Mouse (Mus musculus): ENCODE data around the gene Ift20. TPM values are rescaled to one million over a fixed set of nuclear protein-coding genes. Genes with fewer than 3 reads are reported as not detected.

Ift20 gene
- polyA plus RNA-seq, 1 experiment = 53.9 TPM

DNA sequence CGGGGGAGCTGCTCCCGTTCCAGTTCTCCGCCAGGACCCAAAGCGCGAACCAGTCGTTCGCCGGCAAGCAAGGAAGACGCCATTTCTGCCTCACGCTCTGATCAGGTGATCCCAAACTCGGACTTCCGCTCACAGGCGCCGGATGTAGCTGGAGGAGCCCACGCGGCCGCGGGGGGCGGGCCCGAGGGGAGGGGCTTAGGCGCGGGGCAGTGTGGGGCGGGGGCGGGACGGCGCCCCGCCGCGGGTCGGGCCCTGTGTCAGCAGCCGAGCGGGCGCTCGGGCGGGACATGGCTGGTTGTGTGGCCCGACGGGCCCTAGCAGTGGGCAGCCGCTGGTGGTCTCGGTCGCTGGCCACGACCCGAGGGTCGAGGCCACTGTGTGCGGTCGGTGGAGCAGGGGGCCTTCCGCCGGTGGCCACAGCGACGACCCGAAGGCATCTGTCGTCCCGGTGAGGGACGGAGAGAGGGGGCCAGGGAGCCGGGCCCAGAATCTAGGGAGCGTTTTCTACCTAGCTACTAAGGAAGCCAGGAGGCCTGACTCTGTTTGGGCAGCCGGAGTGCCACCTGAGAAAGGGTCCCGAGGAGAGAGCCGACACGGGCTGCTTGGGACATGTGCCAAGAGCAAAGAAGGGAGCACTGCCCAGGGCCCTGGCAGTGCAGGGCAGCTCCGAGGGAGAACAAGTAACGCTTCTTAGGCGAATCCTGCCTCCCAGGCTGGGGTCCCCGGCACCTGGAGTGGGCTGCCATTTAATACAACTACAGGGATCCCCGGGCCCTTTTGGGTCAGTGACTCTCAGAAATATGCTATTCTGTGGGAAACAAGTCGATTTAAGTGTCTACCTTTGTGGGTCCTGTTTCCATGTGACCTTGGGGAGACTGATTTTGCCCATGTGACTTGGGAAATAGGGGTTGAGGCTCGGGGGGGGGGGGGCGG is 23.9 kb upstream of the Ift20 start, which contains the start of the genes Tmem199 and Poldip2:
Gene Tmem199, minus strand, starts transcription at position 148 of the 933 bp plus-strand sequence.
Gene Poldip2, plus strand, starts transcription at position 169 of the 933 bp plus-strand sequence.
- Histone ChIP-seq H3K4me2 (ENCODE audit: low read depth) (peak within 1 kb of the TSS; percentile 85), H3K36me3 (ENCODE audit: control insufficient read depth, insufficient read depth) (peaks cover 24% of the 10 kb centered on the region), H3K27me3 (ENCODE audit: control insufficient read depth, insufficient read depth, insufficient read length) (no peaks in the 10 kb centered on the region), H3K79me2 (ENCODE audit: control insufficient read depth, insufficient read depth) (peaks cover 29% of the 10 kb centered on the region), H3K4me3 (peak within 1 kb of the TSS; percentile 92), H3ac (ENCODE audit: control insufficient read depth, insufficient read length) (peak within 1 kb of the TSS; percentile 93)
- TF ChIP-seq E2F4 (IDR thresholded peaks at IDR 0.05; ENCODE audit: insufficient read depth) (peak; percentile 17), TCF3 (IDR thresholded peaks at IDR 0.05; ENCODE audit: insufficient read length, low read depth) (no peak), SRF (IDR thresholded peaks at IDR 0.05; ENCODE audit: control insufficient read depth, insufficient read length, low read depth) (peak; percentile 29), REST (IDR thresholded peaks at IDR 0.05; ENCODE audit: insufficient read depth, insufficient read length) (no peak), USF1 (IDR thresholded peaks at IDR 0.05; ENCODE audit: low read depth) (peak; percentile 93), TCF12 (IDR thresholded peaks at IDR 0.05; ENCODE audit: insufficient read depth, poor library complexity, severe bottlenecking) (no peak), CEBPB (IDR thresholded peaks at IDR 0.05; ENCODE audit: insufficient read depth, poor library complexity, severe bottlenecking) (no peak), POLR2AphosphoS2 (IDR thresholded peaks at IDR 0.05; ENCODE audit: insufficient read length, low read depth) (peak; percentile 88), MAX (IDR thresholded peaks at IDR 0.05; ENCODE audit: low read depth) (no peak), POLR2A (IDR thresholded peaks at IDR 0.05; ENCODE audit: insufficient read length, low read depth) (peak; percentile 97), MYOD1 (IDR thresholded peaks at IDR 0.05; ENCODE audit: control insufficient read depth in 1 of 3, insufficient read length in 2 of 3, low read depth in 2 of 3) (peak in 1 of 3 experiments; percentile 6), MYOG (IDR thresholded peaks at IDR 0.05; ENCODE audit: control insufficient read depth in 1 of 3, insufficient read depth in 1 of 3, insufficient read length in 2 of 3, low read depth in 2 of 3) (no peak)

DNA sequence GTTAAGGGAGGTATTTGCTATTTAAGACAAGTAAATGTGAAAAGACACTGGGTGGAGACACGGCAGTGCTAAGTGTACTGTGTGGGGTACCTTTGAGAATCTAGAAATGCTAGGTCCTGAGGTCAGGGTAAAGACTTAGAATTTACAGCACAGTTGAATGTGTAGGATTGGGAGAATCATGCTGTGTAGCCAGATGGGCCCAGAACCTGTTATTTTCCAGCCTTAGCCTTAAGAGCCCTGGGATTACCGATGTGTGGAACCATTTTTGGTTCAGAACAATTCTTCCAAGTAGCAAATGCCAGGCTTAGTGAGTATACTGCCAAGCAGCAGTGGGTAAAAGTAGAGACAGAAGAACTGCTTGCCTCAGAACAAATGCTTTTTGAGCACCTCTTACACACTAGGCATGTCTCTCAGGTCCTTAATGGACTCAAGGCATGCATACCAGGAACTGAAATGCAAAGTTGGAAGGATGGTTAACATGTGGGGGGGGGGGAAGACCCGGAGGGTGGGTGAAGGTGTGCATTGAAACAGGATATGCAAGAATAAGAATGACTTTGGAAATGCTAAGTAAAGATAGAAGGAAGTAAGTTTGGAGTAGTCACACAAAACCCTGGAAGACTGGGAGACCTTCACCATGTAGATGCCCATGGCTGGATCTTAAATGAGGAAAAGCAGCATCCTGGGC is 22.9 kb upstream of the Ift20 start:
- H3K4me3 ChIP-seq = peak overlapping the region; percentile 92
- H3K27me3 ChIP-seq (ENCODE audit: control insufficient read depth, insufficient read depth, insufficient read length) = no peaks in the 10 kb centered on the region
- H3K79me2 ChIP-seq (ENCODE audit: control insufficient read depth, insufficient read depth) = peaks cover 29% of the 10 kb centered on the region
- H3K4me2 ChIP-seq (ENCODE audit: low read depth) = peak overlapping the region; percentile 71
- H3ac ChIP-seq (ENCODE audit: control insufficient read depth, insufficient read length) = peak overlapping the region; percentile 93
- peaks cover 25% of the 10 kb centered on the region for H3K36me3 ChIP-seq (ENCODE audit: control insufficient read depth, insufficient read depth)
- no peak for TF ChIP-seq TCF12 (IDR thresholded peaks at IDR 0.05; ENCODE audit: insufficient read depth, poor library complexity, severe bottlenecking)

GRCm38 (mm10) chr11:78515549-78516325 is 20.4 kb upstream of the Ift20 start:
- no peak overlapping the region for H3K4me3 ChIP-seq
- H3K36me3 ChIP-seq (ENCODE audit: control insufficient read depth, insufficient read depth) = peaks cover 35% of the 10 kb centered on the region
- H3K79me2 ChIP-seq (ENCODE audit: control insufficient read depth, insufficient read depth) = peaks cover 29% of the 10 kb centered on the region
- no peak overlapping the region for H3ac ChIP-seq (ENCODE audit: control insufficient read depth, insufficient read length)
- no peaks in the 10 kb centered on the region for H3K27me3 ChIP-seq (ENCODE audit: control insufficient read depth, insufficient read depth, insufficient read length)
- H3K4me2 ChIP-seq (ENCODE audit: low read depth) = no peak overlapping the region
- no peak for TF ChIP-seq SRF (IDR thresholded peaks at IDR 0.05; ENCODE audit: control insufficient read depth, insufficient read length, low read depth)
- no peak for TF ChIP-seq POLR2AphosphoS2 (IDR thresholded peaks at IDR 0.05; ENCODE audit: insufficient read length, low read depth)
- no peak for TF ChIP-seq CEBPB (IDR thresholded peaks at IDR 0.05; ENCODE audit: insufficient read depth, poor library complexity, severe bottlenecking)
- no peak for TF ChIP-seq TCF3 (IDR thresholded peaks at IDR 0.05; ENCODE audit: insufficient read length, low read depth)
- TF ChIP-seq TCF12 (IDR thresholded peaks at IDR 0.05; ENCODE audit: insufficient read depth, poor library complexity, severe bottlenecking) = no peak
- TF ChIP-seq MYOD1 (IDR thresholded peaks at IDR 0.05; ENCODE audit: control insufficient read depth in 1 of 3, insufficient read length in 2 of 3, low read depth in 2 of 3) = no peak
- no peak for TF ChIP-seq E2F4 (IDR thresholded peaks at IDR 0.05; ENCODE audit: insufficient read depth)
- no peak for TF ChIP-seq USF1 (IDR thresholded peaks at IDR 0.05; ENCODE audit: low read depth)
- no peak for TF ChIP-seq MYOG (IDR thresholded peaks at IDR 0.05; ENCODE audit: control insufficient read depth in 1 of 3, insufficient read depth in 1 of 3, insufficient read length in 2 of 3, low read depth in 2 of 3)
- no peak for TF ChIP-seq REST (IDR thresholded peaks at IDR 0.05; ENCODE audit: insufficient read depth, insufficient read length)

GRCm38 (mm10) chr11:78518931-78519330 is 17.2 kb upstream of the Ift20 start:
- TF ChIP-seq SRF (IDR thresholded peaks at IDR 0.05; ENCODE audit: control insufficient read depth, insufficient read length, low read depth) (no peak), POLR2AphosphoS2 (IDR thresholded peaks at IDR 0.05; ENCODE audit: insufficient read length, low read depth) (peak; percentile 56)
- Histone ChIP-seq H3K4me2 (ENCODE audit: low read depth) (no peak overlapping the region), H3ac (ENCODE audit: control insufficient read depth, insufficient read length) (no peak overlapping the region), H3K4me3 (no peak overlapping the region), H3K79me2 (ENCODE audit: control insufficient read depth, insufficient read depth) (peaks cover 2% of the 10 kb centered on the region), H3K36me3 (ENCODE audit: control insufficient read depth, insufficient read depth) (peaks cover 53% of the 10 kb centered on the region), H3K27me3 (ENCODE audit: control insufficient read depth, insufficient read depth, insufficient read length) (no peaks in the 10 kb centered on the region)

Measured in myocyte (in vitro differentiated cells).